Mouse (Mus musculus): ENCODE results near the gene Fmnl3.

GRCm38 (mm10) chr15:99370259-99370691 is at the start of gene Fmnl3:
- TF ChIP-seq CTCF (IDR thresholded peaks at IDR 0.05; ENCODE audit: low read depth) = peak; percentile 97
- no peak for TF ChIP-seq EP300 (optimal IDR thresholded peaks at IDR 0.05)
